Mouse (Mus musculus) CH12.LX (cell line): ENCODE data around the gene Ldb3. TPM values are rescaled to one million over a fixed set of nuclear protein-coding genes. Genes with fewer than 3 reads are reported as not detected.

Experiments used
- DNase-seq: peaks from one replicate; pipeline ENCODE4 v3.0.0-alpha.2; 2013; ENCODE audit errors: extremely low read depth
- H3K27ac ChIP-seq: 2 replicates; pipeline ENCODE4 v1.5.1; 2012; ENCODE audit warnings: low read depth, mild to moderate bottlenecking, control low read depth, moderate library complexity; ENCODE audit not compliant: insufficient read depth
- H3K27me3 ChIP-seq: replicated peaks from 2 replicates; pipeline ENCODE3; 2012; ENCODE audit warnings: inconsistent platforms
- H3K36me3 ChIP-seq, 2 experiments: replicated peaks in 1 of 2; 2 replicates each; pipeline versions ENCODE3 to v1.6.1; 2012; ENCODE audit warnings: inconsistent platforms in 1 of 2, low read length in 1 of 2, mild to moderate bottlenecking in 1 of 2, mixed read lengths in 1 of 2, moderate library complexity in 1 of 2; ENCODE audit not compliant: control insufficient read depth in 1 of 2, insufficient read depth in 1 of 2
- H3K4me1 ChIP-seq, 2 experiments: 2 replicates each; pipeline ENCODE4 v1.6.1; 2012; ENCODE audit warnings: inconsistent platforms in 1 of 2, moderate library complexity in 1 of 2; ENCODE audit not compliant: insufficient read depth in 2 of 2, control insufficient read depth in 1 of 2
- H3K4me2 ChIP-seq: 2 replicates; pipeline ENCODE4 v1.6.1; 2012; ENCODE audit warnings: low read depth, mild to moderate bottlenecking, control low read depth; ENCODE audit not compliant: poor library complexity, insufficient read depth, severe bottlenecking
- H3K4me3 ChIP-seq, 3 experiments: fragments of 150-350 bp in 1 of 3; sonication (generic) in 1 of 3; replicated peaks in 1 of 3; 2 replicates each; pipeline versions ENCODE3 to v1.5.1; 2011 to 2012; ENCODE audit warnings: low read depth in 2 of 3, low read length in 2 of 3, mild to moderate bottlenecking in 2 of 3, moderate library complexity in 2 of 3, control low read depth in 1 of 3, improper control_type of control experiment in 1 of 3, inconsistent platforms in 1 of 3, mixed read lengths in 1 of 3; ENCODE audit not compliant: poor library complexity in 1 of 3
- H3K79me2 ChIP-seq: replicated peaks from 2 replicates; pipeline ENCODE4 v1.6.1; 2012; ENCODE audit warnings: mild to moderate bottlenecking, moderate library complexity; ENCODE audit not compliant: control insufficient read depth, poor library complexity, insufficient read depth, severe bottlenecking; ENCODE audit errors: extremely low read depth
- H3K9ac ChIP-seq: 2 replicates; pipeline ENCODE4 v1.6.1; 2012; ENCODE audit warnings: low read depth, mild to moderate bottlenecking, control low read depth, moderate library complexity; ENCODE audit not compliant: insufficient read depth
- H3K9me3 ChIP-seq: replicated peaks from 2 replicates; pipeline ENCODE3; 2012; ENCODE audit warnings: low read length, inconsistent platforms, mixed read lengths
- BHLHE40 ChIP-seq: IDR thresholded peaks from 2 replicates; pipeline ENCODE4 v1.6.1; 2011; ENCODE audit warnings: mild to moderate bottlenecking, low read depth, low read length, improper control_type of control experiment
- CHD1 ChIP-seq: IDR thresholded peaks from 2 replicates; pipeline ENCODE4 v1.6.1; 2012; ENCODE audit warnings: low read depth, low read length, improper control_type of control experiment, inconsistent platforms
- CHD2 ChIP-seq: IDR thresholded peaks from 2 replicates; pipeline ENCODE4 v1.6.1; 2011; ENCODE audit warnings: low read length, improper control_type of control experiment
- CTCF ChIP-seq, 2 experiments: IDR thresholded peaks in 1 of 2; conservative IDR thresholded peaks in 1 of 2; 2 replicates each; pipeline ENCODE4 v1.5.1; 2011 to 2012; ENCODE audit warnings: low read depth in 2 of 2, low read length in 2 of 2, improper control_type of control experiment in 1 of 2, inconsistent platforms in 1 of 2, mild to moderate bottlenecking in 1 of 2, moderate library complexity in 1 of 2
- E2F4 ChIP-seq: IDR thresholded peaks from 2 replicates; pipeline ENCODE4 v1.6.1; 2011; ENCODE audit warnings: low read depth, low read length, improper control_type of control experiment; ENCODE audit not compliant: insufficient replicate concordance
- ELF1 ChIP-seq: IDR thresholded peaks from 2 replicates; pipeline ENCODE4 v1.6.1; 2014; ENCODE audit warnings: low read depth, mild to moderate bottlenecking, inconsistent platforms, low read length, improper control_type of control experiment
- EP300 ChIP-seq: IDR thresholded peaks from 2 replicates; pipeline ENCODE4 v1.6.1; 2011; ENCODE audit warnings: low read length, improper control_type of control experiment
- ETS1 ChIP-seq: conservative IDR thresholded peaks from 2 replicates; pipeline ENCODE4 v1.6.1; 2012; ENCODE audit warnings: low read depth, mild to moderate bottlenecking, inconsistent platforms, low read length, improper control_type of control experiment, moderate library complexity
- GABPA ChIP-seq: IDR thresholded peaks from 2 replicates; pipeline ENCODE4 v1.6.1; 2012; ENCODE audit warnings: low read depth, low read length, improper control_type of control experiment, inconsistent platforms; ENCODE audit not compliant: insufficient replicate concordance
- HCFC1 ChIP-seq: IDR thresholded peaks from 2 replicates; pipeline ENCODE4 v1.6.1; 2012; ENCODE audit warnings: low read depth, mild to moderate bottlenecking, inconsistent platforms, low read length, improper control_type of control experiment
- IRF4 ChIP-seq: IDR thresholded peaks from 2 replicates; pipeline ENCODE4 v1.6.1; 2014; ENCODE audit warnings: low read depth, mild to moderate bottlenecking, inconsistent platforms, low read length, improper control_type of control experiment
- JUN ChIP-seq: IDR thresholded peaks from 2 replicates; pipeline ENCODE4 v1.6.1; 2011; ENCODE audit warnings: low read depth, mild to moderate bottlenecking, low read length, improper control_type of control experiment, moderate library complexity; ENCODE audit not compliant: insufficient read depth
- JUND ChIP-seq: conservative IDR thresholded peaks from 2 replicates; pipeline ENCODE4 v1.6.1; 2011; ENCODE audit warnings: low read depth, low read length, improper control_type of control experiment
- KAT2A ChIP-seq: IDR thresholded peaks from 2 replicates; pipeline ENCODE4 v1.6.1; 2012; ENCODE audit warnings: low read length, improper control_type of control experiment, inconsistent platforms; ENCODE audit not compliant: insufficient replicate concordance
- MAFK ChIP-seq: IDR thresholded peaks from 2 replicates; pipeline ENCODE4 v1.6.1; 2011; ENCODE audit warnings: low read length, improper control_type of control experiment; ENCODE audit not compliant: insufficient replicate concordance
- MAX ChIP-seq: IDR thresholded peaks from 2 replicates; pipeline ENCODE4 v1.6.1; 2011; ENCODE audit warnings: low read length, improper control_type of control experiment
- MAZ ChIP-seq: IDR thresholded peaks from 2 replicates; pipeline ENCODE4 v1.6.1; 2012; ENCODE audit warnings: low read depth, mild to moderate bottlenecking, inconsistent platforms, low read length, improper control_type of control experiment, moderate library complexity
- MEF2A ChIP-seq: IDR thresholded peaks from 2 replicates; pipeline ENCODE4 v1.6.1; 2014; ENCODE audit warnings: low read depth, mild to moderate bottlenecking, inconsistent platforms, low read length, improper control_type of control experiment, borderline replicate concordance
- MXI1 ChIP-seq: IDR thresholded peaks from 2 replicates; pipeline ENCODE4 v1.6.1; 2011; ENCODE audit warnings: mild to moderate bottlenecking, low read depth, low read length, improper control_type of control experiment
- MYC ChIP-seq: IDR thresholded peaks from 2 replicates; pipeline ENCODE4 v1.6.1; 2011; ENCODE audit warnings: low read depth, mild to moderate bottlenecking, improper control_type of control experiment, low read length
- NELFE ChIP-seq: IDR thresholded peaks from 2 replicates; pipeline ENCODE4 v1.6.1; 2011; ENCODE audit warnings: low read depth, low read length, improper control_type of control experiment
- NRF1 ChIP-seq: IDR thresholded peaks from 2 replicates; pipeline ENCODE4 v1.6.1; 2014; ENCODE audit warnings: low read depth, mild to moderate bottlenecking, inconsistent platforms, low read length, improper control_type of control experiment, moderate library complexity
- PAX5 ChIP-seq: IDR thresholded peaks from 2 replicates; pipeline ENCODE4 v1.6.1; 2012; ENCODE audit warnings: low read length, inconsistent platforms, mixed read lengths
- POLR2A ChIP-seq: IDR thresholded peaks from 2 replicates; pipeline ENCODE4 v1.6.1; 2011; ENCODE audit warnings: low read depth, mild to moderate bottlenecking, improper control_type of control experiment, low read length
- POLR2AphosphoS2 ChIP-seq: IDR thresholded peaks from 2 replicates; pipeline ENCODE4 v1.6.1; 2011; ENCODE audit warnings: low read depth, low read length, improper control_type of control experiment
- RAD21 ChIP-seq: IDR thresholded peaks from 2 replicates; pipeline ENCODE4 v1.6.1; 2011; ENCODE audit warnings: low read depth, mild to moderate bottlenecking, low read length, improper control_type of control experiment, moderate library complexity
- RCOR1 ChIP-seq: conservative IDR thresholded peaks from 2 replicates; pipeline ENCODE4 v1.6.1; 2012; ENCODE audit warnings: low read depth, mild to moderate bottlenecking, inconsistent platforms, low read length, improper control_type of control experiment
- SIN3A ChIP-seq: IDR thresholded peaks from 2 replicates; pipeline ENCODE4 v1.6.1; 2012; ENCODE audit warnings: low read length, improper control_type of control experiment, inconsistent platforms
- SMC3 ChIP-seq: IDR thresholded peaks from 2 replicates; pipeline ENCODE4 v1.6.1; 2011; ENCODE audit warnings: low read depth, low read length, improper control_type of control experiment
- TBP ChIP-seq: conservative IDR thresholded peaks from 2 replicates; pipeline ENCODE4 v1.6.1; 2011; ENCODE audit warnings: low read depth, low read length, improper control_type of control experiment
- TCF12 ChIP-seq: IDR thresholded peaks from 2 replicates; pipeline ENCODE4 v1.6.1; 2014; ENCODE audit warnings: low read depth, mild to moderate bottlenecking, inconsistent platforms, low read length, improper control_type of control experiment
- UBTF ChIP-seq: IDR thresholded peaks from 2 replicates; pipeline ENCODE4 v1.6.1; 2012; ENCODE audit warnings: low read depth, mild to moderate bottlenecking, inconsistent platforms, low read length, improper control_type of control experiment, moderate library complexity
- USF1 ChIP-seq: IDR thresholded peaks from 2 replicates; pipeline ENCODE4 v1.6.1; 2014; ENCODE audit warnings: low read depth, mild to moderate bottlenecking, inconsistent platforms, low read length, improper control_type of control experiment
- USF2 ChIP-seq: conservative IDR thresholded peaks from 2 replicates; pipeline ENCODE4 v1.6.1; 2011; ENCODE audit warnings: low read depth, low read length, improper control_type of control experiment
- ZC3H11A ChIP-seq: IDR thresholded peaks from 2 replicates; pipeline ENCODE4 v1.6.1; 2012; ENCODE audit warnings: low read depth, mild to moderate bottlenecking, inconsistent platforms, low read length, improper control_type of control experiment
- ZKSCAN1 ChIP-seq: IDR thresholded peaks from 2 replicates; pipeline ENCODE4 v1.6.1; 2012; ENCODE audit warnings: low read depth, inconsistent platforms, low read length, improper control_type of control experiment, borderline replicate concordance
- ZMIZ1 ChIP-seq: IDR thresholded peaks from 2 replicates; pipeline ENCODE4 v1.6.1; 2012; ENCODE audit warnings: low read depth, mild to moderate bottlenecking, inconsistent platforms, low read length, improper control_type of control experiment
- ZNF384 ChIP-seq: IDR thresholded peaks from 2 replicates; pipeline ENCODE4 v1.6.1; 2012; ENCODE audit warnings: low read depth, low read length, improper control_type of control experiment, inconsistent platforms
- dilution Hi-C: fragments of 300-500 bp; cut with MboI; formaldehyde crosslinking; loops from 2 replicates; pipeline ENCODE4 v1.14.3; 2020; ENCODE audit warnings: low sequenced_read_pairs; ENCODE audit not compliant: extremely low pct_unique_long_range_greater_than_20kb, extremely low pct_ligation_motif_present
- in situ Hi-C: fragments of 300-500 bp; cut with MboI; formaldehyde crosslinking; loops from 3 replicates; pipeline ENCODE4 v1.14.3; 2019; ENCODE audit warnings: low sequenced_read_pairs, low pct_ligation_motif_present, low pct_unique_long_range_greater_than_20kb, mixed read lengths
- polyA plus RNA-seq: library from polyadenylated mRNA; unstranded; fragments of >175 nt; gene quantifications from 2 replicates; pipeline ENCODE4 v1.2.1, GENCODE M21; 2012; ENCODE audit warnings: low read depth; ENCODE audit not compliant: insufficient read length
- total RNA-seq, 2 experiments: library from RNA; depleted of rRNA; stranded (reverse); fragments of 300-350 nt in 1 of 2; fragments of >200 nt in 1 of 2; gene quantifications; 2 replicates each; pipeline ENCODE4 v1.2.3; 2012 to 2014

Gene Ldb3
- total and polyA plus RNA-seq, 3 experiments: 0.08 TPM; not detected in 2

DNA sequence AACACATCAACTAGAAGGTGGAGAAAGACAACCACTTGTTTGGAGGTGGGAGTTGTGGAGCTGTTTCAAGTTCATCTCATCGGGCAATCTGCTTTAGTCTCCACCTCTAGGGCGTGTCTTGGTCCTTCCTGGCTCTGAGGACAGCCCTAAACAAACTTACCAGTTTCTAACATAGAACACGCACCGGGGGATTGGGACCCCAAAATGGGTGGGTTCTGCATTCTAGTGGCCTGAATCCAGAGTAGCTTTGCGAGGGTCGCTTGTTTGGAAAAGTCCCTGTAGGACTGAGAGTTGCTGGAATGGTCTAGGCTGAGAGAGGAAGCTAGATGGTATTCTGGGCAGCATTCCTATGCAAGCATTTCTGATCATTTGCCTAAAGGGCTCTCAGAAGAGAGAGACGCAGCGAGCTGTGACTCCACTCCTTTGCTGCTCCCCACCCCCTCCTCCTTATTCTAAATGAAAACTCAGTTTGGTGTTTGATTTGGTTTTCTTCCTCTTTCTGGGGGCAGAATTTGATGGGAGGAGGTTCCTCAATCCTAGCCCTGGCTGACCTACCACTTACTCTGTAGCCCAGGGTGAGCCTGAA lies 70.4 kb downstream of the Ldb3 start:
- Histone ChIP-seq H3K27ac (peak overlapping the region; percentile 87), H3K4me3 (peak overlapping the region; percentile 56 to 61 (median 59)), H3K27me3 (no peaks in the 10 kb centered on the region), H3K4me1 (peaks cover 11 to 50% of the 10 kb centered on the region in 2 experiments), H3K79me2 (no peaks in the 10 kb centered on the region), H3K9me3 (no peaks in the 10 kb centered on the region), H3K36me3 (no peaks in the 10 kb centered on the region), H3K9ac (peak overlapping the region; percentile 80), H3K4me2 (peak overlapping the region; percentile 60)
- DNase-seq: peak; percentile 88
- dilution Hi-C loops: no loop called here
- in situ Hi-C loops: no loop called here
- TF ChIP-seq KAT2A: no peak
- peak; percentile 41; the same call in 1 of the 2 replicates for TF ChIP-seq HCFC1
- TF ChIP-seq PAX5: no peak
- peak; percentile 70 for TF ChIP-seq MXI1
- no peak; the same call in 1 of the 2 replicates for TF ChIP-seq CHD1
- peak; percentile 66 for TF ChIP-seq ETS1
- TF ChIP-seq CHD2: peak; percentile 82
- TF ChIP-seq MYC: peak; percentile 61; the same call in 1 of the 2 replicates
- TF ChIP-seq CTCF (conservative IDR thresholded peaks at IDR 0.05 in 1 of 2, IDR thresholded peaks at IDR 0.05 in 1 of 2; ENCODE audit: low read depth in 2 of 2, low read length in 2 of 2): no peak
- TF ChIP-seq GABPA: no peak
- TF ChIP-seq MAZ: peak; percentile 77; the same call in 1 of the 2 replicates
- no peak for TF ChIP-seq USF1
- TF ChIP-seq MAX: peak; percentile 74
- TF ChIP-seq JUND: peak; percentile 52
- TF ChIP-seq EP300: peak; percentile 74
- peak; percentile 63 for TF ChIP-seq TCF12
- no peak; the same call in 1 of the 2 replicates for TF ChIP-seq BHLHE40
- TF ChIP-seq UBTF: no peak
- TF ChIP-seq ZC3H11A: no peak
- no peak for TF ChIP-seq RAD21
- peak; percentile 68 for TF ChIP-seq ELF1
- TF ChIP-seq ZKSCAN1: no peak
- peak; percentile 85 for TF ChIP-seq TBP
- 0 out of 2 replicates have a peak, but pooled peaks have one; percentile 19 for TF ChIP-seq E2F4
- peak; percentile 39 for TF ChIP-seq RCOR1
- TF ChIP-seq ZNF384: no peak
- peak; percentile 62; the same call in 1 of the 2 replicates for TF ChIP-seq MEF2A
- 0 out of 2 replicates have a peak, but pooled peaks have one; percentile 42 for TF ChIP-seq POLR2AphosphoS2
- no peak; the same call in 1 of the 2 replicates for TF ChIP-seq SMC3
- TF ChIP-seq NRF1: no peak
- TF ChIP-seq JUN: no peak
- peak; percentile 27 for TF ChIP-seq IRF4
- TF ChIP-seq NELFE: peak; percentile 86
- no peak for TF ChIP-seq USF2
- peak; percentile 65 for TF ChIP-seq POLR2A
- peak; percentile 44; the same call in 1 of the 2 replicates for TF ChIP-seq MAFK
- TF ChIP-seq ZMIZ1: peak; percentile 65; the same call in 1 of the 2 replicates
- peak; percentile 48; the same call in 1 of the 2 replicates for TF ChIP-seq SIN3A
- TF ChIP-seq, all 38 proteins: peak for 22
